Mouse (Mus musculus) hindbrain, embryonic 14.5 days (tissue): ENCODE data around the gene Gsto2. TPM values are rescaled to one million over a fixed set of nuclear protein-coding genes. Genes with fewer than 3 reads are reported as not detected.

Experiments
- ATAC-seq: fragments of 200-750 bp; cut with Nextera tagmentation; 2 replicates; pipeline ENCODE4 v1.8.0; 2017; ENCODE audit warnings: moderate number of reproducible peaks, mild to moderate bottlenecking, moderate TSS enrichment, moderate library complexity; ENCODE audit not compliant: low FRiP score
- DNase-seq: peaks from one replicate; pipeline ENCODE4 v3.0.0-alpha.2; 2015; ENCODE audit warnings: low spot score
- H3K27ac ChIP-seq: fragments of 300-500 bp; sonication (generic); 2 replicates; pipeline ENCODE4 v1.5.1; 2014; ENCODE audit warnings: mild to moderate bottlenecking, moderate library complexity
- H3K27me3 ChIP-seq: fragments of 300-500 bp; sonication (generic); 2 replicates; pipeline ENCODE4 v1.6.1; 2014; ENCODE audit warnings: mild to moderate bottlenecking, low read length, mixed read lengths; ENCODE audit not compliant: control insufficient read depth, insufficient read depth
- H3K36me3 ChIP-seq: fragments of 300-500 bp; sonication (generic); replicated peaks from 2 replicates; pipeline ENCODE4 v1.6.1; 2014; ENCODE audit not compliant: control insufficient read depth, insufficient read depth
- H3K4me1 ChIP-seq: fragments of 300-500 bp; sonication (generic); replicated peaks from 2 replicates; pipeline ENCODE4 v1.6.1; 2014; ENCODE audit warnings: antibody characterized with exemption, low read length, mixed read lengths; ENCODE audit not compliant: control insufficient read depth, insufficient read depth
- H3K4me2 ChIP-seq: fragments of 300-500 bp; sonication (generic); replicated peaks from 2 replicates; pipeline ENCODE4 v1.6.1; 2014; ENCODE audit warnings: mild to moderate bottlenecking, moderate library complexity
- H3K4me3 ChIP-seq: fragments of 300-500 bp; sonication (generic); replicated peaks from 2 replicates; pipeline ENCODE4 v1.5.1; 2014; ENCODE audit warnings: mild to moderate bottlenecking, low read length
- H3K9ac ChIP-seq: fragments of 300-500 bp; sonication (generic); 2 replicates; pipeline ENCODE4 v1.6.1; 2014
- H3K9me3 ChIP-seq: fragments of 300-500 bp; sonication (generic); 2 replicates; pipeline ENCODE4 v1.6.1; 2016; ENCODE audit warnings: low read length; ENCODE audit not compliant: control insufficient read depth
- WGBS: fragments of 180-500 bp; shearing (Covaris S2); extraction: QIAGEN DNeasy Blood & Tissue Kit; methylation state at CpG from one replicate; pipeline ENCODE4 v1.1.7; 2014; 5-methylcytosine and 5-hydroxymethylcytosine counted together
- polyA plus RNA-seq: library from polyadenylated mRNA; unstranded; fragments of >200 nt; fragmentation: Nextera tagmentation; extraction: Ambion mirVana; gene quantifications from 2 replicates; pipeline ENCODE4 v1.2.1, GENCODE M21; 2014

Gsto2 gene
- 1.2 and 1.3 TPM in 2 replicates for polyA plus RNA-seq

DNA sequence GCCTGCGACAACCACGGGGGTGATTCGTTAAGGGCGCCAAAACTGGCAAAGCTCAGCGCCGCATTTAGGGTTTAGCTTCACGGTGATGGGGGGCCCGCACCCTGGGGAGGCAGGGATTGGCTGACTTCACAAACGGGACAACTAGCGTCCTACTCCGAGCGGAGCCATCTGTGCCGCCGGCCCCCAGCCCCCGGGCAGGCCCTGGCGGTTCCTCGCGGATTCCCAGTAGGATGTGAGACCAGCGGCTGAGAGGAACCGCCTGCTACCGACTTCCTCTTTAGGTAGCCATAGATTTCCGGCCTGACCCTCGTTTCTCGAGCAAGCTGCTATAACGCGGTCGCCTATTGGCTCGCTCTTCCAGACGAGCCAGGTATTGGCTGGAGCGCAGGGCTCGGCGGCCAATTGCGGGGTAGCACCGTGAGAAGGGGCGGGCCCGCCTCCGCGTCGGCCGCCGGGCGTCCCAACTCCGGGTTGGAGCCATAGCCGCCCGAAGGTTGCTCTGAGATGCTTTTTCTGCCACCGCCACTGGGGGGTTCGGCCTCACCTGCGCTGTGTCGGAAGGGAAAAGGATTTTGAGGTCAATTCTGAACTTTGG, at the start of gene Gsto2:
Gene Gsto2 (plus strand): TSS at position 182 of the 595 bp plus-strand sequence.
- peak within 1 kb of the TSS; percentile 83 for H3K4me2 ChIP-seq
- peak within 1 kb of the TSS; percentile 84 for H3K9ac ChIP-seq
- H3K9me3 ChIP-seq, result no peaks in the 10 kb centered on the region
- no peaks in the 10 kb centered on the region for H3K27me3 ChIP-seq
- ATAC-seq (peak; percentile 100), DNase-seq (peak; percentile 94)
- H3K36me3 ChIP-seq, result peaks cover 14% of the 10 kb centered on the region; the same call in 1 of the 2 replicates
- peak within 1 kb of the TSS; percentile 93 for H3K27ac ChIP-seq
- peaks cover 10% of the 10 kb centered on the region; the same call in 1 of the 2 replicates for H3K4me1 ChIP-seq
- peak within 1 kb of the TSS; percentile 58 for H3K4me3 ChIP-seq
- under 1% methylated on average over 49 of the region's 49 CpGs for WGBS

GRCm38 (mm10) chr19:47817692-47818091, 47.6 kb upstream of the Gsto2 start:
- WGBS, result 87% methylated on average over 9 of the region's 9 CpGs
- no peak for DNase-seq
- Histone ChIP-seq H3K27me3 (no peaks in the 10 kb centered on the region), H3K27ac (no peak overlapping the region), H3K36me3 (no peaks in the 10 kb centered on the region), H3K4me3 (no peak overlapping the region), H3K4me1 (0 out of 2 replicates have a peak, but pooled peaks cover 7% of the 10 kb centered on the region), H3K9ac (no peak overlapping the region), H3K9me3 (no peaks in the 10 kb centered on the region), H3K4me2 (no peak overlapping the region)
- no peak for ATAC-seq

GRCm38 (mm10) chr19:47820832-47821493, 44.4 kb upstream of the Gsto2 start:
- no peak for ATAC-seq
- 30% methylated on average over 7 of the region's 9 CpGs for WGBS
- H3K4me1 ChIP-seq, result 0 out of 2 replicates have a peak, but pooled peaks cover 7% of the 10 kb centered on the region
- peak; percentile 86 for DNase-seq
- no peaks in the 10 kb centered on the region for H3K36me3 ChIP-seq
- H3K9ac ChIP-seq, result no peak overlapping the region
- no peak overlapping the region for H3K4me2 ChIP-seq
- H3K9me3 ChIP-seq, result no peaks in the 10 kb centered on the region
- H3K27me3 ChIP-seq, result no peaks in the 10 kb centered on the region
- no peak overlapping the region for H3K4me3 ChIP-seq
- no peak overlapping the region for H3K27ac ChIP-seq

- no peaks in the 10 kb centered on the region for H3K9me3 ChIP-seq
- no peak for DNase-seq
- no peak overlapping the region for H3K27ac ChIP-seq
- H3K4me2 ChIP-seq, result no peak overlapping the region
- WGBS, result 66% methylated on average over 7 of the region's 7 CpGs
- H3K4me1 ChIP-seq, result 0 out of 2 replicates have a peak, but pooled peaks cover 7% of the 10 kb centered on the region
- no peak for ATAC-seq
- no peak overlapping the region for H3K4me3 ChIP-seq
- H3K36me3 ChIP-seq, result no peaks in the 10 kb centered on the region
- no peak overlapping the region for H3K9ac ChIP-seq
- H3K27me3 ChIP-seq, result no peaks in the 10 kb centered on the region
Measured at GRCm38 (mm10) chr19:47821494-47821872, 43.9 kb upstream of the Gsto2 start.

GRCm38 (mm10) chr19:47822143-47822796, 43.1 kb upstream of the Gsto2 start:
- H3K9ac ChIP-seq, result no peak overlapping the region
- no peaks in the 10 kb centered on the region for H3K27me3 ChIP-seq
- no peak for ATAC-seq
- no peak overlapping the region for H3K4me3 ChIP-seq
- WGBS, result 23% methylated on average over 8 of the region's 8 CpGs
- peak; percentile 46 for DNase-seq
- 0 out of 2 replicates have a peak, but pooled peaks cover 7% of the 10 kb centered on the region for H3K4me1 ChIP-seq
- peak overlapping the region; percentile 33; the same call in 1 of the 2 replicates for H3K4me2 ChIP-seq
- H3K36me3 ChIP-seq, result no peaks in the 10 kb centered on the region
- no peaks in the 10 kb centered on the region for H3K9me3 ChIP-seq
- H3K27ac ChIP-seq, result no peak overlapping the region

DNA sequence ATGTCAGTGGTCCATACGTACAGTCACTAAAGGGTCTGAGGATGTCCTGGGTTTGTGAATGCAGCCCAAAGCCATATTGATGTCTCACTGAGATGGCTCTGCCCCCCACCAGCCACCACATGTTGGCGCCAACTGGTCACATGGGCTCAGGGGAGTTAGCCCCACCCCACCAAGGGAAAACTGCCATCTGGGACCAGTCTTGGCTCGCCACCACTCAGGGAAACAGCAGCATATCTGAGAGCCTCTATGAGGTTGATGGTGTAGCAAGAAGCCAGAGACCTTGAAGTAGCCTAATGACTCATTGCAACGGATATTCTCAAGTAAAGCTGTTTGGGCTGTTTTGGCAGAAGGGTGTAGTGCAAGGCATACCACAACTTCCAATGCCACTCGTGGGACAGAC, 41.3 kb upstream of the Gsto2 start:
- WGBS, result 87% methylated on average over 5 of the region's 5 CpGs
- DNase-seq, result no peak
- no peak overlapping the region for H3K27ac ChIP-seq
- H3K9ac ChIP-seq, result no peak overlapping the region
- no peaks in the 10 kb centered on the region for H3K27me3 ChIP-seq
- no peak overlapping the region for H3K4me3 ChIP-seq
- H3K4me2 ChIP-seq, result no peak overlapping the region
- no peaks in the 10 kb centered on the region for H3K36me3 ChIP-seq
- no peak for ATAC-seq
- 0 out of 2 replicates have a peak, but pooled peaks cover 7% of the 10 kb centered on the region for H3K4me1 ChIP-seq
- H3K9me3 ChIP-seq, result no peaks in the 10 kb centered on the region

DNA sequence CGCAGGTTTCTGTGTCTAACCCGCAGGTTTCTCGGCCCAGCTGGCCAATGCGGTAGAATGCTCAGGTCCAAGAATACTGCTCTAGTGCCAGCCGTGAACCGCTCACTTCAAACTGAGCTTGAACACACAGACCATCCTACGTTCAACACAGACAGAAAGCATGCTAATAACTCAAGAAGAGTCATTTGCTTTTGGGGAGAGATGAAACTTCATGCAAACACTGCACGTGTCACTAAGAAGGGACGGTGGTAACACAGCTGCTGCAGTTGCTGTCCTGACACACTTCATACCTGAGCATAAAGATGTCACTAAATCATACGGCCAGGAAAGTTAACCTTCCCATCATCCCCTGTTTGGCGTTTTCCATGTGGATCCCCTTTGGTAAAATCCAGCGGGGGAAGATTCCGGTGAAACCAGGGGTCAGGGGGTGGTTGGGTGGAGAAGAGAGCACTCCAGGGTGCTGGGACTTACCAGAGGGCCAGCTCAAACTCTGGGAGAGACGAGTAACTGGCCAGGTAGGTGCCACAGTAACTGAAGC, 35.4 kb upstream of the Gsto2 start:
- Histone ChIP-seq H3K9me3 (no peaks in the 10 kb centered on the region), H3K4me1 (no peaks in the 10 kb centered on the region), H3K4me3 (no peak overlapping the region), H3K27me3 (no peaks in the 10 kb centered on the region), H3K27ac (no peak overlapping the region), H3K9ac (no peak overlapping the region), H3K4me2 (no peak overlapping the region), H3K36me3 (no peaks in the 10 kb centered on the region)
- no peak for DNase-seq
- ATAC-seq, result no peak
- 85% methylated on average over 14 of the region's 14 CpGs for WGBS

DNA sequence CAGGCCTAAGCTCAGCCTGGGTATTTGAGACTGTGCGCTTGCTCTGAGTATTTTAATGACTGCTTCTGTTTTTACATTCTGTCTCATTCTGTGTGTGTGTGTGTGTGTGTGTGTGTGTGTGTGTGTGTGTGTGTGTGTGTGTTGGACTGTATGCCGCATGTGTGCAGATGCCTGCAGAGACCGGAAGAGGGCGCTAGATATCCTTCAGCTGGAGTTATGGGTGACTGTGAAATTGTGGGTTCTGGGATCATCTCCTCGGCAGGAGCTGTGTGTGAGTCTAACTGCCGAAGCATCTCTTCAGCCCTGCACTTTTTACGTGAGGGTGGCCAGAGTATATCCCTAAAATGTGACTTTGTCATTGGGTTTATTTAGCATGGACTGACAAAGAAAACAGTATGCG, 34.2 kb upstream of the Gsto2 start:
- DNase-seq (no peak), ATAC-seq (no peak)
- Histone ChIP-seq H3K27me3 (no peaks in the 10 kb centered on the region), H3K4me1 (no peaks in the 10 kb centered on the region), H3K9me3 (no peaks in the 10 kb centered on the region), H3K4me2 (no peak overlapping the region), H3K9ac (no peak overlapping the region), H3K36me3 (no peaks in the 10 kb centered on the region), H3K4me3 (no peak overlapping the region), H3K27ac (no peak overlapping the region)
- 98% methylated on average over 8 of the region's 8 CpGs for WGBS

- DNase-seq (no peak), ATAC-seq (no peak)
- H3K4me1 ChIP-seq, result no peaks in the 10 kb centered on the region
- H3K36me3 ChIP-seq, result no peaks in the 10 kb centered on the region
- H3K27me3 ChIP-seq, result no peaks in the 10 kb centered on the region
- WGBS, result 87% methylated on average over 16 of the region's 16 CpGs
- H3K27ac ChIP-seq, result no peak overlapping the region
- no peak overlapping the region for H3K9ac ChIP-seq
- H3K4me3 ChIP-seq, result no peak overlapping the region
- no peak overlapping the region for H3K4me2 ChIP-seq
- no peaks in the 10 kb centered on the region for H3K9me3 ChIP-seq
Measured at GRCm38 (mm10) chr19:47832316-47832715, 33.0 kb upstream of the Gsto2 start.
